Mouse (Mus musculus) forebrain, embryonic 13.5 days (tissue): ENCODE data around the gene Olfr1093. TPM values are rescaled to one million over a fixed set of nuclear protein-coding genes. Genes with fewer than 3 reads are reported as not detected.

Experiments
- ATAC-seq: fragments of 200-750 bp; cut with Nextera tagmentation; 2 replicates; pipeline ENCODE4 v1.8.0; 2017
- H3K27ac ChIP-seq: fragments of 300-500 bp; sonication (generic); 2 replicates; pipeline ENCODE4 v1.5.1; 2015; ENCODE audit warnings: inconsistent platforms, mild to moderate bottlenecking, moderate library complexity
- H3K27me3 ChIP-seq: fragments of 300-500 bp; sonication (generic); 2 replicates; pipeline ENCODE4 v1.6.1; 2015; ENCODE audit warnings: mild to moderate bottlenecking, inconsistent platforms
- H3K36me3 ChIP-seq: fragments of 300-500 bp; sonication (generic); 2 replicates; pipeline ENCODE4 v1.6.1; 2015; ENCODE audit warnings: mild to moderate bottlenecking, inconsistent platforms; ENCODE audit not compliant: poor library complexity, severe bottlenecking
- H3K4me1 ChIP-seq: fragments of 300-500 bp; sonication (generic); 2 replicates; pipeline ENCODE4 v1.6.1; 2015; ENCODE audit warnings: inconsistent platforms
- H3K4me2 ChIP-seq: fragments of 300-500 bp; sonication (generic); 2 replicates; pipeline ENCODE4 v1.6.1; 2015; ENCODE audit warnings: inconsistent platforms, mild to moderate bottlenecking, moderate library complexity
- H3K4me3 ChIP-seq: fragments of 300-500 bp; sonication (generic); 2 replicates; pipeline ENCODE4 v1.5.1; 2015; ENCODE audit warnings: mild to moderate bottlenecking, inconsistent platforms
- H3K9ac ChIP-seq: fragments of 300-500 bp; sonication (generic); 2 replicates; pipeline ENCODE4 v1.6.1; 2015; ENCODE audit warnings: mild to moderate bottlenecking, inconsistent platforms
- H3K9me3 ChIP-seq: fragments of 300-500 bp; sonication (generic); replicated peaks from 2 replicates; pipeline ENCODE4 v1.6.1; 2016; ENCODE audit warnings: inconsistent platforms
- WGBS: fragments of 180-500 bp; shearing (Covaris S2); methylation state at CpG from one replicate; pipeline ENCODE4 v1.1.7; 2015; 5-methylcytosine and 5-hydroxymethylcytosine counted together
- polyA plus RNA-seq: library from polyadenylated mRNA; unstranded; fragments of >200 nt; fragmentation: Nextera tagmentation; extraction: Ambion mirVana; gene quantifications from 2 replicates; pipeline ENCODE4 v1.2.1, GENCODE M21; 2015

The Olfr1093 gene
- not detected in 2 replicates for polyA plus RNA-seq

- Histone ChIP-seq H3K4me2 (no peak within 1 kb of the TSS), H3K4me1 (no peaks in the 10 kb centered on the region), H3K36me3 (no peaks in the 10 kb centered on the region), H3K9me3 (no peaks in the 10 kb centered on the region), H3K4me3 (no peak within 1 kb of the TSS), H3K27me3 (no peaks in the 10 kb centered on the region), H3K9ac (no peak within 1 kb of the TSS), H3K27ac (no peak within 1 kb of the TSS)
- ATAC-seq = no peak
- WGBS = 76% methylated on average over 2 of the region's 2 CpGs
Observed at GRCm38 (mm10) chr2:86782179-86782578, at the start of gene Olfr1093. Olfr1093 (plus strand) TSS chr2:86782479.

- no peak for ATAC-seq
- no peak within 1 kb of the TSS for H3K9ac ChIP-seq
- H3K4me3 ChIP-seq = no peak within 1 kb of the TSS
- H3K27ac ChIP-seq = no peak within 1 kb of the TSS
- no peaks in the 10 kb centered on the region for H3K9me3 ChIP-seq
- H3K4me1 ChIP-seq = no peaks in the 10 kb centered on the region
- no peaks in the 10 kb centered on the region for H3K36me3 ChIP-seq
- no peaks in the 10 kb centered on the region for H3K27me3 ChIP-seq
- H3K4me2 ChIP-seq = no peak within 1 kb of the TSS
Observed at GRCm38 (mm10) chr2:86733601-86734000, 48.7 kb upstream of the Olfr1093 start, which contains the start of gene Olfr1089. Olfr1089 (minus strand) TSS chr2:86733701.

DNA sequence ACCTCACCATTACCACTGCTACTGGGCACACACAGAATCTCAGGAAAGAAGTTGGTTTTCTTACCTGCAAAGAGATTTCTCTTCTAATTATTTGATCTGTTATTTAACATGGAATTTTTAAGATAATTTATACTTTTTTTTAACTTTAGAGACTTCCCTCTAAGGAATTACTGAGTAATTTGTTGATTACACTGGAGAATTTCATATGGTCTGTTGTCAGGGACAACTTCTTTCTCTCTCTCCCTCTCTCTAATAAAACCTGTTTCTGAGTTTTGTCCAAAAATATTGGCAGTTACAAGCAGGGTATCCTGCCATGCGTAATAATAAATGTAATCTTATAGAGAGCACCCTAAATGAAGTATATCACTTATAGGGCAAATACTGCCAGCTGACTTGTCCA is 23.4 kb upstream of the Olfr1093 start, which contains the start of gene Olfr1090:
TSS of gene Olfr1090 (minus strand) at position 101 of the 400 bp plus-strand sequence.
- no peaks in the 10 kb centered on the region for H3K9me3 ChIP-seq
- 94% methylated on average over 1 of the region's 1 CpGs for WGBS
- no peak within 1 kb of the TSS for H3K27ac ChIP-seq
- no peak for ATAC-seq
- H3K4me2 ChIP-seq = no peak within 1 kb of the TSS
- no peak within 1 kb of the TSS for H3K9ac ChIP-seq
- H3K27me3 ChIP-seq = no peaks in the 10 kb centered on the region
- no peak within 1 kb of the TSS for H3K4me3 ChIP-seq
- no peaks in the 10 kb centered on the region for H3K4me1 ChIP-seq
- no peaks in the 10 kb centered on the region for H3K36me3 ChIP-seq

DNA sequence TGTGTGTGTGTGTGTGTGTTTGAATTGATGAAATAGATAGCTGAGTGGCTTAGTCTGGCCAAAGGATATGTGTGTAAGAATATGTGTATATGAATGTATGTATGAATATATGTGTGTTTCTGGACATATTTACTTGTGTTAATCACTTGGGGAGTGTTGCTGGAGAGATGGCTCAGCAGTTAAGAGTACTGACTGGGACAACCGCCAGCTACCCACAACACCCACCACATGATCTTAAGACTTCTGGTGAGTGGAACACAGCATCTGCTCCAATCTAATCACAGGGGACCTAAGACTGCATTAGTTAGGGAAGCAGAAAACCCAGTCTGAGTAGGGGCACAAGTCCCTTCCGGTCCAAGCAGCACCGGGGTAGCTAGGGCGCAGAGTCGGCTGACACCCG is 21.2 kb upstream of the Olfr1093 start:
- H3K9ac ChIP-seq = no peak overlapping the region
- H3K27ac ChIP-seq = no peak overlapping the region
- H3K4me2 ChIP-seq = no peak overlapping the region
- 99% methylated on average over 6 of the region's 6 CpGs for WGBS
- no peaks in the 10 kb centered on the region for H3K27me3 ChIP-seq
- no peak overlapping the region for H3K4me3 ChIP-seq
- no peak for ATAC-seq
- H3K4me1 ChIP-seq = no peaks in the 10 kb centered on the region
- no peaks in the 10 kb centered on the region for H3K9me3 ChIP-seq
- no peaks in the 10 kb centered on the region for H3K36me3 ChIP-seq

DNA sequence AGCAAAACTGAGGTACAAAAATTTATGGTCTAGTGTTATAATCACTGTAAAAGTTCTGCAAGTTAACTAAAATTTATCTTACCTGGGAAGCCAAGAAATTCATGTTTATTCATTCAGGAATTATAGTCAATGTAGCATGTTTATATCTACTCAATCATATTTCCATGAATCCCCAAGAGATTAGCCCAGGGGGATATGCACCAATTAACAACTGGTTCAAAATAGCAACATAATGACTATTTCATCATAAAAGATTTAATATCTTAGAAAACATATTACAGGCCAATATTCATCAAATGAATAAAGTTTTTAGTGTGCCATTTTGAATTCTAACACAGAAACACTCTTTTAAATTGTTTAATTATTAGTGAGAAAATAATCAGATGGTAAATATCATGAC is 27.6 kb downstream of the Olfr1093 start, which contains the start of gene Olfr141:
TSS of gene Olfr141 (minus strand) at position 101 of the 400 bp plus-strand sequence.
- no peak within 1 kb of the TSS for H3K9ac ChIP-seq
- no peaks in the 10 kb centered on the region for H3K9me3 ChIP-seq
- no peaks in the 10 kb centered on the region for H3K4me1 ChIP-seq
- H3K4me2 ChIP-seq = no peak within 1 kb of the TSS
- no peaks in the 10 kb centered on the region for H3K36me3 ChIP-seq
- H3K27me3 ChIP-seq = no peaks in the 10 kb centered on the region
- no peak within 1 kb of the TSS for H3K27ac ChIP-seq
- no peak within 1 kb of the TSS for H3K4me3 ChIP-seq
- ATAC-seq = no peak

GRCm38 (mm10) chr2:86824363-86824762 is 42.1 kb downstream of the Olfr1093 start, which contains the start of gene Olfr1094:
Olfr1094 (plus strand) TSS chr2:86824663.
- Histone ChIP-seq H3K27me3 (no peaks in the 10 kb centered on the region), H3K9me3 (no peaks in the 10 kb centered on the region)
- ATAC-seq = no peak

More at GRCm38 (mm10) chr2:86824363-86824762, 42.1 kb downstream of the Olfr1093 start, which contains the start of gene Olfr1094:
- no peak within 1 kb of the TSS for H3K9ac ChIP-seq
- H3K4me2 ChIP-seq = no peak within 1 kb of the TSS
- H3K4me3 ChIP-seq = no peak within 1 kb of the TSS
- H3K27ac ChIP-seq = no peak within 1 kb of the TSS
- H3K36me3 ChIP-seq = no peaks in the 10 kb centered on the region
- H3K4me1 ChIP-seq = no peaks in the 10 kb centered on the region

Other genes starting within 250 kb of the Olfr1093 start
- not detected in 2 replicates for gene Olfr1079, start 240.0 kb upstream of the Olfr1093 start, polyA plus RNA-seq
- not detected in 2 replicates for gene Olfr1080, start 224.2 kb upstream of the Olfr1093 start, polyA plus RNA-seq
- gene Olfr1082, start 183.5 kb upstream of the Olfr1093 start, polyA plus RNA-seq = not detected in 2 replicates
- not detected in 2 replicates for gene Olfr1084, start 142.8 kb upstream of the Olfr1093 start, polyA plus RNA-seq
- not detected in 2 replicates for gene Olfr1085, start 120.5 kb upstream of the Olfr1093 start, polyA plus RNA-seq
- not detected in 2 replicates for gene Olfr1086, start 102.4 kb upstream of the Olfr1093 start, polyA plus RNA-seq
- gene Olfr1087, start 84.1 kb upstream of the Olfr1093 start, polyA plus RNA-seq = not detected in 2 replicates
- not detected in 2 replicates for gene Olfr1089, start 48.8 kb upstream of the Olfr1093 start, polyA plus RNA-seq
- not detected in 2 replicates for gene Olfr1090, start 23.5 kb upstream of the Olfr1093 start, polyA plus RNA-seq
- not detected in 2 replicates for gene Olfr141, start 27.5 kb downstream of the Olfr1093 start, polyA plus RNA-seq
- not detected in 2 replicates for gene Olfr1094, start 42.2 kb downstream of the Olfr1093 start, polyA plus RNA-seq
- not detected in 2 replicates for gene Olfr1095, start 69.2 kb downstream of the Olfr1093 start, polyA plus RNA-seq
- not detected in 2 replicates for gene Gm13723, start 92.3 kb downstream of the Olfr1093 start, polyA plus RNA-seq
- gene Olfr1097, start 109.7 kb downstream of the Olfr1093 start, polyA plus RNA-seq = not detected in 2 replicates
- not detected in 2 replicates for gene Olfr1098, start 142.1 kb downstream of the Olfr1093 start, polyA plus RNA-seq
- gene Olfr1099, start 178.2 kb downstream of the Olfr1093 start, polyA plus RNA-seq = not detected in 2 replicates
- gene Olfr1100, start 197.5 kb downstream of the Olfr1093 start, polyA plus RNA-seq = not detected in 2 replicates
- not detected in 2 replicates for gene Olfr1101, start 208.7 kb downstream of the Olfr1093 start, polyA plus RNA-seq
- not detected in 2 replicates for gene Olfr1102, start 215.9 kb downstream of the Olfr1093 start, polyA plus RNA-seq
- gene Olfr1104, start 244.6 kb downstream of the Olfr1093 start, polyA plus RNA-seq = not detected in 2 replicates